Mouse (Mus musculus) G1E (cell line): ENCODE data around the gene Qrich2.

ENCODE experiments used
- CTCF ChIP-seq: IDR thresholded peaks from 2 replicates; pipeline ENCODE4 v1.5.1; 2012; ENCODE audit warnings: low read depth, low read length, inconsistent platforms, mixed read lengths
- GATA1 ChIP-seq: IDR thresholded peaks from 2 replicates; pipeline ENCODE4 v1.6.1; 2012; ENCODE audit warnings: borderline replicate concordance, low read length, inconsistent platforms, mixed read lengths
- GATA2 ChIP-seq: IDR thresholded peaks from 2 replicates; pipeline ENCODE4 v1.6.1; 2012; ENCODE audit warnings: low read depth, low read length, inconsistent platforms, borderline replicate concordance
- POLR2AphosphoS5 ChIP-seq: IDR thresholded peaks from 2 replicates; pipeline ENCODE4 v1.6.1; 2012; ENCODE audit warnings: low read depth, low read length, inconsistent platforms; ENCODE audit not compliant: insufficient replicate concordance
- TAL1 ChIP-seq: conservative IDR thresholded peaks from 2 replicates; pipeline ENCODE4 v1.6.1; 2012; ENCODE audit warnings: low read depth, low read length, inconsistent platforms, mixed read lengths

GRCm38 (mm10) chr11:116443311-116443710 lies 22.7 kb downstream of the Qrich2 start:
- no peak for TF ChIP-seq GATA2
- no peak for TF ChIP-seq TAL1
- no peak for TF ChIP-seq CTCF
- TF ChIP-seq POLR2AphosphoS5: no peak
- TF ChIP-seq GATA1: no peak
